Mouse (Mus musculus) layer of hippocampus, postnatal 36 days (tissue): Measurements from ENCODE around the gene Tex22. TPM values are rescaled to one million over a fixed set of nuclear protein-coding genes. Genes with fewer than 3 reads are reported as not detected.
A peak's percentile ranks its signal among the peaks of the same experiment; 100 is the strongest.

Experiments used
- DNase-seq, 2 experiments: peaks; one replicate each; pipeline ENCODE4 v3.0.0; 2022
- total RNA-seq, 2 experiments: library from RNA; stranded (reverse); gene quantifications; 2 replicates each; pipeline ENCODE4 v1.2.3; 2021

Gene Tex22
- under 1 TPM; 0.27 to 0.46 TPM for total RNA-seq

GRCm38 (mm10) chr12:113074329-113075062, at the start of gene Tex22:
Tex22 (plus strand) TSS chr12:113074502.
- peak; percentile 88 for DNase-seq

- no peak for DNase-seq
Measured at GRCm38 (mm10) chr12:113026557-113026956, 47.7 kb upstream of the Tex22 start.

- DNase-seq = no peak
Measured at GRCm38 (mm10) chr12:113027495-113027894, 46.8 kb upstream of the Tex22 start.

- DNase-seq = no peak
Measured at GRCm38 (mm10) chr12:113028067-113028466, 46.2 kb upstream of the Tex22 start.

GRCm38 (mm10) chr12:113028898-113029297, 45.4 kb upstream of the Tex22 start:
- no peak for DNase-seq

- DNase-seq = no peak
Measured at GRCm38 (mm10) chr12:113030046-113030445, 44.3 kb upstream of the Tex22 start.

- DNase-seq = no peak
Measured at GRCm38 (mm10) chr12:113030993-113031392, 43.3 kb upstream of the Tex22 start.

- DNase-seq = no peak
Measured at GRCm38 (mm10) chr12:113031441-113031840, 42.9 kb upstream of the Tex22 start.

- peak; percentile 45 to 52 for DNase-seq
Measured at GRCm38 (mm10) chr12:113032296-113033250, 41.7 kb upstream of the Tex22 start.

GRCm38 (mm10) chr12:113035093-113035492, 39.2 kb upstream of the Tex22 start:
- DNase-seq = no peak

GRCm38 (mm10) chr12:113036996-113037395, 37.3 kb upstream of the Tex22 start:
- no peak for DNase-seq

- no peak for DNase-seq
Measured at GRCm38 (mm10) chr12:113038414-113038813, 35.9 kb upstream of the Tex22 start.

GRCm38 (mm10) chr12:113041481-113042439, 32.5 kb upstream of the Tex22 start:
- DNase-seq = peak; percentile 48 to 64

- no peak for DNase-seq
Measured at GRCm38 (mm10) chr12:113042543-113042942, 31.8 kb upstream of the Tex22 start.

- DNase-seq = no peak
Measured at GRCm38 (mm10) chr12:113044916-113045677, 29.2 kb upstream of the Tex22 start.

- no peak for DNase-seq
Measured at GRCm38 (mm10) chr12:113046861-113047260, 27.4 kb upstream of the Tex22 start.

- DNase-seq = peak in 1 of 2 experiments; percentile 39
Measured at GRCm38 (mm10) chr12:113048103-113048502, 26.2 kb upstream of the Tex22 start.

GRCm38 (mm10) chr12:113049836-113050235, 24.5 kb upstream of the Tex22 start:
- no peak for DNase-seq

GRCm38 (mm10) chr12:113050671-113051070, 23.6 kb upstream of the Tex22 start:
- DNase-seq = no peak

GRCm38 (mm10) chr12:113051628-113052403, 22.5 kb upstream of the Tex22 start:
- no peak for DNase-seq

GRCm38 (mm10) chr12:113056089-113056488, 18.2 kb upstream of the Tex22 start:
- no peak for DNase-seq
